Mouse (Mus musculus): ENCODE results near the gene Csrnp1.

Csrnp1 gene

GRCm38 (mm10) chr9:119978151-119978810 is 6.2 kb downstream of the Csrnp1 start:
- DNase-seq (ENCODE audit: extremely low spot score) = no peak

GRCm38 (mm10) chr9:119977557-119978060 is 6.8 kb downstream of the Csrnp1 start:
- DNase-seq (ENCODE audit: extremely low spot score) = no peak

- DNase-seq (ENCODE audit: extremely low spot score) = no peak
Measured at GRCm38 (mm10) chr9:119976704-119977556, 7.5 kb downstream of the Csrnp1 start.

GRCm38 (mm10) chr9:119975286-119975685 is 9.2 kb downstream of the Csrnp1 start:
- DNase-seq (ENCODE audit: extremely low spot score) = no peak

GRCm38 (mm10) chr9:119974609-119975008 is 9.8 kb downstream of the Csrnp1 start:
- no peak for DNase-seq (ENCODE audit: extremely low spot score)

GRCm38 (mm10) chr9:119973869-119974520 is 10.5 kb downstream of the Csrnp1 start:
- DNase-seq (ENCODE audit: extremely low spot score) = no peak

GRCm38 (mm10) chr9:119973281-119973680 is 11.2 kb downstream of the Csrnp1 start:
- no peak for DNase-seq (ENCODE audit: extremely low spot score)

- DNase-seq (ENCODE audit: extremely low spot score) = no peak
Measured at GRCm38 (mm10) chr9:119972582-119972981, 11.9 kb downstream of the Csrnp1 start.

GRCm38 (mm10) chr9:119972166-119972565 is 12.3 kb downstream of the Csrnp1 start:
- DNase-seq (ENCODE audit: extremely low spot score) = no peak

GRCm38 (mm10) chr9:119970763-119971656 is 13.4 kb downstream of the Csrnp1 start:
- no peak for DNase-seq (ENCODE audit: extremely low spot score)

GRCm38 (mm10) chr9:119970221-119970620 is 14.2 kb downstream of the Csrnp1 start:
- DNase-seq (ENCODE audit: extremely low spot score) = peak; percentile 45

GRCm38 (mm10) chr9:119969811-119970210 is 14.6 kb downstream of the Csrnp1 start:
- no peak for DNase-seq (ENCODE audit: extremely low spot score)

GRCm38 (mm10) chr9:119966221-119966910 is 18.1 kb downstream of the Csrnp1 start:
- DNase-seq (ENCODE audit: extremely low spot score) = no peak

- no peak for DNase-seq (ENCODE audit: extremely low spot score)
Measured at GRCm38 (mm10) chr9:119965186-119965585, 19.3 kb downstream of the Csrnp1 start.

GRCm38 (mm10) chr9:119964206-119964605 is 20.3 kb downstream of the Csrnp1 start:
- no peak for DNase-seq (ENCODE audit: extremely low spot score)

GRCm38 (mm10) chr9:119962987-119963667 is 21.3 kb downstream of the Csrnp1 start:
- peak; percentile 84 for DNase-seq (ENCODE audit: extremely low spot score)

- no peak for DNase-seq (ENCODE audit: extremely low spot score)
Measured at GRCm38 (mm10) chr9:119962216-119962615, 22.2 kb downstream of the Csrnp1 start.

GRCm38 (mm10) chr9:119958835-119959234 is 25.6 kb downstream of the Csrnp1 start:
- DNase-seq (ENCODE audit: extremely low spot score) = no peak

GRCm38 (mm10) chr9:119951388-119951787 is 33.1 kb downstream of the Csrnp1 start:
- DNase-seq (ENCODE audit: extremely low spot score) = no peak

- DNase-seq (ENCODE audit: extremely low spot score) = no peak
Measured at GRCm38 (mm10) chr9:119950434-119950833, 34.0 kb downstream of the Csrnp1 start.

Measured in embryo, embryonic 9.5 days (tissue).